Mouse (Mus musculus) CH12.LX (cell line): ENCODE data around the gene Fam69b. TPM values are rescaled to one million over a fixed set of nuclear protein-coding genes. Genes with fewer than 3 reads are reported as not detected.

ENCODE experiments used
- DNase-seq: peaks from one replicate; pipeline ENCODE4 v3.0.0-alpha.2; 2013; ENCODE audit errors: extremely low read depth
- H3K27ac ChIP-seq: 2 replicates; pipeline ENCODE4 v1.5.1; 2012; ENCODE audit warnings: low read depth, mild to moderate bottlenecking, control low read depth, moderate library complexity; ENCODE audit not compliant: insufficient read depth
- H3K27me3 ChIP-seq: replicated peaks from 2 replicates; pipeline ENCODE3; 2012; ENCODE audit warnings: inconsistent platforms
- H3K36me3 ChIP-seq, 2 experiments: replicated peaks in 1 of 2; 2 replicates each; pipeline versions ENCODE3 to v1.6.1; 2012; ENCODE audit warnings: inconsistent platforms in 1 of 2, low read length in 1 of 2, mild to moderate bottlenecking in 1 of 2, mixed read lengths in 1 of 2, moderate library complexity in 1 of 2; ENCODE audit not compliant: control insufficient read depth in 1 of 2, insufficient read depth in 1 of 2
- H3K4me1 ChIP-seq, 2 experiments: 2 replicates each; pipeline ENCODE4 v1.6.1; 2012; ENCODE audit warnings: inconsistent platforms in 1 of 2, moderate library complexity in 1 of 2; ENCODE audit not compliant: insufficient read depth in 2 of 2, control insufficient read depth in 1 of 2
- H3K4me2 ChIP-seq: 2 replicates; pipeline ENCODE4 v1.6.1; 2012; ENCODE audit warnings: low read depth, mild to moderate bottlenecking, control low read depth; ENCODE audit not compliant: poor library complexity, insufficient read depth, severe bottlenecking
- H3K4me3 ChIP-seq, 3 experiments: fragments of 150-350 bp in 1 of 3; sonication (generic) in 1 of 3; replicated peaks in 1 of 3; 2 replicates each; pipeline versions ENCODE3 to v1.5.1; 2011 to 2012; ENCODE audit warnings: low read depth in 2 of 3, low read length in 2 of 3, mild to moderate bottlenecking in 2 of 3, moderate library complexity in 2 of 3, control low read depth in 1 of 3, improper control_type of control experiment in 1 of 3, inconsistent platforms in 1 of 3, mixed read lengths in 1 of 3; ENCODE audit not compliant: poor library complexity in 1 of 3
- H3K79me2 ChIP-seq: replicated peaks from 2 replicates; pipeline ENCODE4 v1.6.1; 2012; ENCODE audit warnings: mild to moderate bottlenecking, moderate library complexity; ENCODE audit not compliant: control insufficient read depth, poor library complexity, insufficient read depth, severe bottlenecking; ENCODE audit errors: extremely low read depth
- H3K9ac ChIP-seq: 2 replicates; pipeline ENCODE4 v1.6.1; 2012; ENCODE audit warnings: low read depth, mild to moderate bottlenecking, control low read depth, moderate library complexity; ENCODE audit not compliant: insufficient read depth
- H3K9me3 ChIP-seq: replicated peaks from 2 replicates; pipeline ENCODE3; 2012; ENCODE audit warnings: low read length, inconsistent platforms, mixed read lengths
- EP300 ChIP-seq: IDR thresholded peaks from 2 replicates; pipeline ENCODE4 v1.6.1; 2011; ENCODE audit warnings: low read length, improper control_type of control experiment
- ETS1 ChIP-seq: conservative IDR thresholded peaks from 2 replicates; pipeline ENCODE4 v1.6.1; 2012; ENCODE audit warnings: low read depth, mild to moderate bottlenecking, inconsistent platforms, low read length, improper control_type of control experiment, moderate library complexity
- JUND ChIP-seq: conservative IDR thresholded peaks from 2 replicates; pipeline ENCODE4 v1.6.1; 2011; ENCODE audit warnings: low read depth, low read length, improper control_type of control experiment
- MAFK ChIP-seq: IDR thresholded peaks from 2 replicates; pipeline ENCODE4 v1.6.1; 2011; ENCODE audit warnings: low read length, improper control_type of control experiment; ENCODE audit not compliant: insufficient replicate concordance
- MAX ChIP-seq: IDR thresholded peaks from 2 replicates; pipeline ENCODE4 v1.6.1; 2011; ENCODE audit warnings: low read length, improper control_type of control experiment
- POLR2A ChIP-seq: IDR thresholded peaks from 2 replicates; pipeline ENCODE4 v1.6.1; 2011; ENCODE audit warnings: low read depth, mild to moderate bottlenecking, improper control_type of control experiment, low read length
- POLR2AphosphoS2 ChIP-seq: IDR thresholded peaks from 2 replicates; pipeline ENCODE4 v1.6.1; 2011; ENCODE audit warnings: low read depth, low read length, improper control_type of control experiment
- USF1 ChIP-seq: IDR thresholded peaks from 2 replicates; pipeline ENCODE4 v1.6.1; 2014; ENCODE audit warnings: low read depth, mild to moderate bottlenecking, inconsistent platforms, low read length, improper control_type of control experiment
- USF2 ChIP-seq: conservative IDR thresholded peaks from 2 replicates; pipeline ENCODE4 v1.6.1; 2011; ENCODE audit warnings: low read depth, low read length, improper control_type of control experiment
- ZKSCAN1 ChIP-seq: IDR thresholded peaks from 2 replicates; pipeline ENCODE4 v1.6.1; 2012; ENCODE audit warnings: low read depth, inconsistent platforms, low read length, improper control_type of control experiment, borderline replicate concordance
- ZMIZ1 ChIP-seq: IDR thresholded peaks from 2 replicates; pipeline ENCODE4 v1.6.1; 2012; ENCODE audit warnings: low read depth, mild to moderate bottlenecking, inconsistent platforms, low read length, improper control_type of control experiment
- dilution Hi-C: fragments of 300-500 bp; cut with MboI; formaldehyde crosslinking; loops from 2 replicates; pipeline ENCODE4 v1.14.3; 2020; ENCODE audit warnings: low sequenced_read_pairs; ENCODE audit not compliant: extremely low pct_unique_long_range_greater_than_20kb, extremely low pct_ligation_motif_present
- in situ Hi-C: fragments of 300-500 bp; cut with MboI; formaldehyde crosslinking; loops from 3 replicates; pipeline ENCODE4 v1.14.3; 2019; ENCODE audit warnings: low sequenced_read_pairs, low pct_ligation_motif_present, low pct_unique_long_range_greater_than_20kb, mixed read lengths
- polyA plus RNA-seq: library from polyadenylated mRNA; unstranded; fragments of >175 nt; gene quantifications from 2 replicates; pipeline ENCODE4 v1.2.1, GENCODE M21; 2012; ENCODE audit warnings: low read depth; ENCODE audit not compliant: insufficient read length
- total RNA-seq, 2 experiments: library from RNA; depleted of rRNA; stranded (reverse); fragments of 300-350 nt in 1 of 2; fragments of >200 nt in 1 of 2; gene quantifications; 2 replicates each; pipeline ENCODE4 v1.2.3; 2012 to 2014

The Fam69b gene
- total and polyA plus RNA-seq, 3 experiments, result 0.16 to 1.2 TPM; not detected in 1

GRCm38 (mm10) chr2:26632541-26633395 lies 4.5 kb downstream of the Fam69b start:
- Histone ChIP-seq H3K36me3 (peaks cover 34 to 38% of the 10 kb centered on the region in 2 experiments), H3K4me1 (peaks cover 4 to 36% of the 10 kb centered on the region in 2 experiments), H3K4me3 (no peak overlapping the region)

DNA sequence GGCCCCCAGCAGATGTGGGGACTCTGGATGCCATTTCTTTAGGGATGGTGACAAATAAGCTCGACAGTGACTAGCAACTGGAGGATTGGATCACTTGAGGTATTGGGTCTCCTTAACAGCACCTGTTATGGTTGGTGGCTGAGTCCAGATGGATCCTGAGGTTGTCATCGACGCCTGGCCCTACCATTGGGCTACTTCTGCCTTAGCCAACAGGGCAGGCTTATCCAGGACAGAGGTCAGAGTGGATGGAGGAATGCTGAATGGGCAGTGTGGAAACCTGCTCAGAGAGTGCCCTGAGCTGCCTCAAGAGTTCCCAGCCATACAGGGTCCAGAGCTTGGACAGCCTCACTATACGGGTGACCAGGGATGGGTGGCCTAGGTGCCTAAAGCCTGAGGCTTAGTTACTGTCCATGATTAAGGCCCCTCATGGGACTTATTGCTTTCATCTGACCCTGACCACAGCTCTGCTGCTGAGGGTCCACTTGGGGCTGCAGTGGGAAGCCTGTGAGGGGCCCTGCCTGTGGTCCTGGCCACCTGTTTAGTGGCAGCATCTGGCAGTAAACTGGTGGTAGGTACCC lies 5.8 kb downstream of the Fam69b start:
- Histone ChIP-seq H3K9me3 (no peaks in the 10 kb centered on the region), H3K9ac (no peak overlapping the region), H3K36me3 (peaks cover 40 to 51% of the 10 kb centered on the region in 2 experiments), H3K4me2 (no peak overlapping the region), H3K27me3 (peaks cover 6% of the 10 kb centered on the region), H3K79me2 (peaks cover 19% of the 10 kb centered on the region), H3K4me3 (no peak overlapping the region), H3K4me1 (peaks cover 10 to 46% of the 10 kb centered on the region in 2 experiments), H3K27ac (no peak overlapping the region)
- in situ Hi-C loops, result no loop called here
- dilution Hi-C loops, result no loop called here
- TF ChIP-seq MAFK (0 out of 2 replicates have a peak, but pooled peaks have one; percentile 48), JUND (no peak), POLR2AphosphoS2 (peak; percentile 81; the same call in 1 of the 2 replicates), USF1 (no peak)
- DNase-seq, result peak; percentile 41

More at GRCm38 (mm10) chr2:26632541-26633395, 4.5 kb downstream of the Fam69b start:
- Histone ChIP-seq H3K9ac (no peak overlapping the region), H3K79me2 (peaks cover 7% of the 10 kb centered on the region), H3K27me3 (peaks cover 15% of the 10 kb centered on the region), H3K27ac (no peak overlapping the region), H3K9me3 (no peaks in the 10 kb centered on the region), H3K4me2 (no peak overlapping the region)
- in situ Hi-C loops, result no loop called here
- no peak for DNase-seq
- TF ChIP-seq EP300, result no peak
- TF ChIP-seq ZKSCAN1, result no peak
- no peak for TF ChIP-seq MAX
- no peak for TF ChIP-seq ZMIZ1
- dilution Hi-C loops, result no loop called here

- in situ Hi-C loops (no loop called here), dilution Hi-C loops (no loop called here)
- Histone ChIP-seq H3K9ac (no peak overlapping the region), H3K27me3 (peaks cover 1% of the 10 kb centered on the region), H3K4me3 (no peak overlapping the region), H3K27ac (no peak overlapping the region), H3K36me3 (peaks cover 40 to 52% of the 10 kb centered on the region in 2 experiments), H3K79me2 (peaks cover 27% of the 10 kb centered on the region), H3K4me1 (peaks cover 10 to 46% of the 10 kb centered on the region in 2 experiments), H3K9me3 (no peaks in the 10 kb centered on the region), H3K4me2 (no peak overlapping the region)
- peak; percentile 27 for DNase-seq
- TF ChIP-seq USF2, result no peak
- TF ChIP-seq POLR2AphosphoS2, result peak; percentile 44; the same call in 1 of the 2 replicates
- peak; percentile 51 for TF ChIP-seq ZMIZ1
- peak; percentile 36; the same call in 1 of the 2 replicates for TF ChIP-seq POLR2A
- no peak for TF ChIP-seq ETS1
Measured at GRCm38 (mm10) chr2:26634629-26635488, 6.6 kb downstream of the Fam69b start.
